Mouse (Mus musculus) liver, adult 2 months (tissue): ENCODE measurements around the gene Cntfr.

ENCODE experiments used
- CTCF ChIP-seq: fragments of 200-500 bp; IDR thresholded peaks from 2 replicates; pipeline ENCODE4 v1.5.1; 2011; ENCODE audit warnings: low read depth, low read length, control low read depth
- POLR2A ChIP-seq: fragments of 200-500 bp; IDR thresholded peaks from 2 replicates; pipeline ENCODE4 v1.6.1; 2011; ENCODE audit warnings: low read length, control low read depth; ENCODE audit not compliant: insufficient read depth; ENCODE audit errors: extremely low read depth

DNA sequence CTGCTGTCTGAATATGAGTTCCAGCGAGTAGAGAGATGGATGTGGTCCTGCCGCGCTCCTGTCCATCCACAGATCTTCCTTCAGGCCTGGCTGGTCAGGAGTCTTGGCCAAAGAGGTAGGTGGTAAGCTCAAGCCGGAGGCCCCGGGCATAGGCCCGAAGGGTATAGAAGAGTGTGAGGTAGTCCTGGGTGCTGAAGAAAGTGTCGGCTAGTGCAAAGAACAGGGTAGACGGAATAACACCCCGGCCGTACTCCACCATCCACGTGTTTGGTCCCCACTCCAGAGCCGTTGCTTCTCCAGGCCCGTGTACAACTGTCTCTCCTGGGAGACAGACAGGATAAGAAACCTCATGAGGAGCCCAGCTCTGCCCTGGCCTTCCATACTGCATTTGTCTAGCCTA lies 42.4 kb upstream of the Cntfr start:
- TF ChIP-seq POLR2A = no peak
- TF ChIP-seq CTCF = no peak
